20 mouse cellular contexts compared by ENCODE assay signal in genomic region chr6:72255294-72255693, GRCm38 (mm10). TPM values are rescaled to one million over a fixed set of nuclear protein-coding genes. Genes with fewer than 3 reads are reported as not detected.
DNase-seq lines count a peak whose midpoint lies in the region; ATAC-seq and TF ChIP-seq lines count a peak whose summit lies in the region.
"Had no signal": no experiment of that assay in that cellular context is flagged by ENCODE, and none has a peak within 500 bp of the region (broad histone marks: within the 10 kb centered on the region; RNA-seq: fewer than 3 reads in every experiment).

No protein-coding gene starts in this region.

- intact Hi-C loops in gastrocnemius, adult 2 months (cut with DNase I): no loop called here
- intact Hi-C loops in heart, postnatal 36 days (cut with DNase I): no loop called here

- no peaks in the 10 kb centered on the region for H3K27me3 ChIP-seq in heart, postnatal 0 days (ENCODE audit: control insufficient read depth, insufficient read depth, low read length)
- no peaks in the 10 kb centered on the region for H3K27me3 ChIP-seq in cerebellum, adult 2 months (ENCODE audit: control insufficient read depth, insufficient read depth, low read length)
- H3K27me3 ChIP-seq: intestine, embryonic 15.5 days; kidney, embryonic 15.5 days; midbrain, embryonic 13.5 days had no signal

- no peak for TF ChIP-seq EP300 in heart, postnatal 0 days (IDR thresholded peaks at IDR 0.05; ENCODE audit: low read depth)

- H3K9ac ChIP-seq in heart, postnatal 0 days (replicated peaks; ENCODE audit: low read depth, low read length): no peak overlapping the region
- H3K9ac ChIP-seq: embryonic facial prominence, embryonic 13.5 days; hindbrain, embryonic 13.5 days; intestine, embryonic 15.5 days; kidney, embryonic 15.5 days; limb, embryonic 13.5 days; liver, embryonic 14.5 days; midbrain, embryonic 13.5 days had no signal

- 56% methylated on average over 6 of the region's 6 CpGs for WGBS in heart, postnatal 0 days
- 10% methylated on average over 6 of the region's 6 CpGs for WGBS in cerebellum, adult 2 months

- H3K27ac ChIP-seq in gastrocnemius, adult 2 months: peak overlapping the region; percentile 95
- H3K27ac ChIP-seq in heart, postnatal 0 days (ENCODE audit: low read depth): peak overlapping the region; percentile 72; the same call in 1 of the 2 replicates
- peak overlapping the region; percentile 69; the same call in 1 of the 2 replicates for H3K27ac ChIP-seq in cerebellum, adult 2 months (ENCODE audit: insufficient read depth, low read length)
- H3K27ac ChIP-seq: embryonic facial prominence, embryonic 13.5 days; hindbrain, embryonic 13.5 days; intestine, embryonic 15.5 days; kidney, embryonic 15.5 days; limb, embryonic 13.5 days; liver, embryonic 14.5 days; midbrain, embryonic 13.5 days had no signal

- TF ChIP-seq CTCF in gastrocnemius, adult 2 months (IDR thresholded peaks at IDR 0.05): no peak
- no peak for TF ChIP-seq CTCF in heart, postnatal 0 days (IDR thresholded peaks at IDR 0.05; ENCODE audit: low read depth)
- no peak for TF ChIP-seq CTCF in cerebellum, adult 2 months (IDR thresholded peaks at IDR 0.05; ENCODE audit: borderline replicate concordance, insufficient read depth, low read depth, low read length)

- DNase-seq in gastrocnemius, adult 2 months: peak; percentile 66
- no peak for DNase-seq in gastrocnemius, adult 8-10 months (ENCODE audit: low spot score in 2 of 2)
- DNase-seq in heart, postnatal 0 days (ENCODE audit: low spot score): no peak
- no peak for DNase-seq in heart, postnatal 36 days
- peak; percentile 73 to 79 for DNase-seq in cerebellum, adult 2 months
- DNase-seq in cerebellum, postnatal 36 days: peak; percentile 72
- DNase-seq: adrenal gland, adult 8-10 months; layer of hippocampus, postnatal 36 days; right cerebral cortex, postnatal 4 days; thymus, postnatal 36 days had no signal

- no peak for TF ChIP-seq POLR2A in cerebellum, adult 2 months (IDR thresholded peaks at IDR 0.05; ENCODE audit: borderline replicate concordance, insufficient read depth, low read length)

- H3K4me1 ChIP-seq in heart, postnatal 0 days (ENCODE audit: control insufficient read depth, insufficient read depth): peaks cover 24% of the 10 kb centered on the region
- H3K4me1 ChIP-seq in cerebellum, adult 2 months (ENCODE audit: control insufficient read depth, insufficient read depth, low read length): peaks cover 22% of the 10 kb centered on the region
- H3K4me1 ChIP-seq: intestine, embryonic 15.5 days; kidney, embryonic 15.5 days had no signal

- H3K4me3 ChIP-seq in gastrocnemius, adult 2 months: no peak overlapping the region
- H3K4me3 ChIP-seq in heart, postnatal 0 days (ENCODE audit: low read depth, low read length): no peak overlapping the region
- H3K4me3 ChIP-seq in cerebellum, adult 2 months (replicated peaks; ENCODE audit: insufficient read depth, low read depth, low read length): no peak overlapping the region
- H3K4me3 ChIP-seq: embryonic facial prominence, embryonic 13.5 days; hindbrain, embryonic 13.5 days; intestine, embryonic 15.5 days; kidney, embryonic 15.5 days; limb, embryonic 13.5 days; midbrain, embryonic 13.5 days had no signal

- 0 out of 2 replicates have a peak, but pooled peaks have one; percentile 25 for ATAC-seq in heart, postnatal 0 days (ENCODE audit: insufficient read depth, low read depth)
- ATAC-seq in inflammation-experienced regulatory T-cells, adult 6 months: no peak
- ATAC-seq: intestine, embryonic 15.5 days had no signal

- H3K9me3 ChIP-seq in heart, postnatal 0 days (replicated peaks; ENCODE audit: control insufficient read depth, low read length): no peaks in the 10 kb centered on the region
- H3K9me3 ChIP-seq: embryonic facial prominence, embryonic 13.5 days; hindbrain, embryonic 13.5 days; intestine, embryonic 15.5 days; kidney, embryonic 15.5 days; limb, embryonic 13.5 days; midbrain, embryonic 13.5 days had no signal

- H3K4me2 ChIP-seq in heart, postnatal 0 days (ENCODE audit: low read depth, low read length): no peak overlapping the region
- H3K4me2 ChIP-seq: embryonic facial prominence, embryonic 13.5 days; hindbrain, embryonic 13.5 days; intestine, embryonic 15.5 days; kidney, embryonic 15.5 days; limb, embryonic 13.5 days; midbrain, embryonic 13.5 days had no signal

- H3K36me3 ChIP-seq in heart, postnatal 0 days (replicated peaks; ENCODE audit: control insufficient read depth, insufficient read depth, low read length): no peaks in the 10 kb centered on the region
- H3K36me3 ChIP-seq: embryonic facial prominence, embryonic 13.5 days; hindbrain, embryonic 13.5 days; intestine, embryonic 15.5 days; kidney, embryonic 15.5 days; limb, embryonic 13.5 days; midbrain, embryonic 13.5 days had no signal

RNA-seq across cellular contexts. Expression of gene Atoh8, which starts 19.9 kb away (rescaled TPM):
- 1 to 10 TPM; 3.3 to 9.2 TPM for total RNA-seq in gastrocnemius, adult 2 months (2021)
- total RNA-seq in gastrocnemius, adult 8-10 months (2022): 1 to 10 TPM; 2.5 to 3.6 (median 3.2) TPM
- total RNA-seq in heart, postnatal 0 days (2014; rRNA removed; ENCODE audit: low replicate concordance): 4.5 and 14.7 TPM in 2 replicates
- 7.1 and 8.6 TPM in 2 replicates for polyA plus RNA-seq in heart, postnatal 0 days (2015; fragmentation: Nextera tagmentation; extraction: Ambion mirVana)
- total RNA-seq in heart, postnatal 36 days (2021): 10 to 100 TPM in 1 of 2 experiments, 1 to 10 TPM in 1; 10.0 to 11.4 TPM
- 4.4 and 5.9 TPM in 2 replicates for polyA plus RNA-seq in cerebellum, adult 2 months (2012; rRNA removed)
- not detected for polyA plus RNA-seq in inflammation-experienced regulatory T-cells, adult 6 months (2017; shearing (Covaris generic))
- total RNA-seq: megakaryocyte progenitor cell, adult 5-6 weeks had no signal

RNA-seq across cellular contexts. Expression of gene Sftpb, which starts 49.1 kb away (rescaled TPM):
- total RNA-seq in gastrocnemius, adult 2 months (2021): not detected
- not detected for total RNA-seq in gastrocnemius, adult 8-10 months (2022)
- total RNA-seq in heart, postnatal 0 days (2014; rRNA removed; ENCODE audit: low replicate concordance): 0.84 and 1.7 TPM in 2 replicates
- 0.33 and 0.55 TPM in 2 replicates for polyA plus RNA-seq in heart, postnatal 0 days (2015; fragmentation: Nextera tagmentation; extraction: Ambion mirVana)
- total RNA-seq in heart, postnatal 36 days (2021): not detected
- not detected in 2 replicates for polyA plus RNA-seq in cerebellum, adult 2 months (2012; rRNA removed)
- not detected for polyA plus RNA-seq in inflammation-experienced regulatory T-cells, adult 6 months (2017; shearing (Covaris generic))
- total RNA-seq: adrenal gland, adult 8-10 months; gastrocnemius, postnatal 36 days; layer of hippocampus, postnatal 36 days; megakaryocyte progenitor cell, adult 5-6 weeks had no signal
- polyA plus RNA-seq: intestine, embryonic 15.5 days; kidney, embryonic 15.5 days; limb, embryonic 13.5 days; liver, embryonic 14.5 days; midbrain, embryonic 13.5 days had no signal

Comparison
In these comparisons a context has a peak if more than half of its experiments do, and no peak if none do; other contexts are left out.
1. DNase-seq: peak in gastrocnemius, adult 2 months (single experiment), cerebellum, adult 2 months (2 of 2) and cerebellum, postnatal 36 days (2 of 2); none in gastrocnemius, adult 8-10 months (0 of 2), heart, postnatal 0 days (single experiment) and heart, postnatal 36 days (0 of 2).
2. Peak in every context shown above with its lines, with median percentiles within 50 percentile points of each other: H3K27ac ChIP-seq.